Mouse (Mus musculus): Measurements from ENCODE around the gene Abhd14a. TPM values are rescaled to one million over a fixed set of nuclear protein-coding genes. Genes with fewer than 3 reads are reported as not detected.

Abhd14a gene
- polyA plus RNA-seq, 1 experiment from 2014 or later, result 43.2 TPM

DNA sequence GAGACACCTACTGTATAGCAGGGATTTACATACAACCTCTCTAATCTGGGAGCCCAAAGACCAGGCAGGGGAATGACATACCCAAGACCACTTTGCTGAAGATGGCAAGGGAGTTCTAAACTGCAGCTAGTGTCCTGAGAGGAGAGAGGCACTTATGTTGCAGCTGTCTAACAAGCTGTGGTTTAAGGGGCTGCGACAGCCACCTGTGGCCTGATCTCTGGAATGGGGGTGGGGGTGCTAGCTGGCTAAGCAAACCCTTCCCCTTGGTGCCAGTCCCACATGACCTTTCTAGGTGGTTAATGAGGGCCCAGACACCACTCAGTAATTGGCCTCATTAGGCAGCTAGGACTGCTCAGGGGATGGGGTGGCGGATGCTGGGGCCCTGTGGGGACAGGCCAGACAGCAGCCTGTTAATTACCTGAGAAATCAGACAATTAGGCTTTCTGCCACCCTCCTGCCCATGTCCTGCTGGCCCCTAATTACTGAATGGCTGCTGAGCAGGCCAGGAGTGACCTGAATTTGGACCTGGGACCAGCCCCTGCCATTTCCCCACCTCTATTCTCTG lies 37.3 kb downstream of the Abhd14a start:
- Histone ChIP-seq H3K4me2 (ENCODE audit: low read depth, severe bottlenecking) (no peak overlapping the region), H3K27ac (replicated peaks; ENCODE audit: low read depth, low read length) (no peak overlapping the region), H3K4me1 (ENCODE audit: control insufficient read depth, insufficient read depth, low read length) (peaks cover 16% of the 10 kb centered on the region)

DNA sequence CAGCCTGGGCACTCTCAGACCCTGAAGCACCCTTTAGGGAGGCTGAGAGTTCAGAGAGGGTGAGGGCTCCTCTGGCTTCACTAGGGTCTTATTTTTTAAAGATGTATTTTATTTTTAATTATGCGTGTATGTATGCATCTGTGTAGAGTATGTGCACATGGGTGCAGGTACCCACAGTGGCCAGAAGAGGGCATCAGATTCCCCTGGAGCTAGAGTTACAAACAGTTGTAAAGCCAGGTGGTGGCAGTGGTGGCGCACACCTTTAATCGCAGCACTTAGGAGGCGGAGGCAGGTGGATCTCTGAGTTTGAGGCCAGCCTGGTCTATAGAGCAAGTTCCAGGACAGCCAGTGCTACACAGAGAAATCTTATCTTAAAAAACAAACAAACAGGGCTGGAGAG lies 38.4 kb downstream of the Abhd14a start:
- no peak overlapping the region for H3K27ac ChIP-seq (replicated peaks; ENCODE audit: low read depth, low read length)
- H3K27me3 ChIP-seq (ENCODE audit: control insufficient read depth, insufficient read depth, low read length), result no peaks in the 10 kb centered on the region
- peaks cover 19% of the 10 kb centered on the region for H3K4me1 ChIP-seq (ENCODE audit: control insufficient read depth, insufficient read depth, low read length)
- no peak overlapping the region for H3K9ac ChIP-seq (ENCODE audit: low read length)
- 94% methylated on average over 4 of the region's 4 CpGs for WGBS
- H3K4me3 ChIP-seq (ENCODE audit: low read depth, low read length), result no peak overlapping the region
- no peak for ATAC-seq (ENCODE audit: insufficient number of reproducible peaks, low FRiP score, low TSS enrichment, low read depth)
- H3K4me2 ChIP-seq (ENCODE audit: low read depth, severe bottlenecking), result no peak overlapping the region
- H3K36me3 ChIP-seq (ENCODE audit: control insufficient read depth, insufficient read depth, low read length), result no peaks in the 10 kb centered on the region
- H3K9me3 ChIP-seq (ENCODE audit: control insufficient read depth, low read length), result no peaks in the 10 kb centered on the region
- DNase-seq (ENCODE audit: low spot score), result no peak

More for the DNA sequence above, 37.3 kb downstream of the Abhd14a start:
- 32% methylated on average over 2 of the region's 2 CpGs for WGBS
- Histone ChIP-seq H3K9me3 (ENCODE audit: control insufficient read depth, low read length) (no peaks in the 10 kb centered on the region), H3K4me3 (ENCODE audit: low read depth, low read length) (no peak overlapping the region), H3K36me3 (ENCODE audit: control insufficient read depth, insufficient read depth, low read length) (no peaks in the 10 kb centered on the region), H3K9ac (ENCODE audit: low read length) (peak overlapping the region; percentile 2; the same call in 1 of the 2 replicates), H3K27me3 (ENCODE audit: control insufficient read depth, insufficient read depth, low read length) (no peaks in the 10 kb centered on the region)
- peak; percentile 40 for DNase-seq (ENCODE audit: low spot score)
- ATAC-seq (ENCODE audit: insufficient number of reproducible peaks, low FRiP score, low TSS enrichment, low read depth), result no peak

DNA sequence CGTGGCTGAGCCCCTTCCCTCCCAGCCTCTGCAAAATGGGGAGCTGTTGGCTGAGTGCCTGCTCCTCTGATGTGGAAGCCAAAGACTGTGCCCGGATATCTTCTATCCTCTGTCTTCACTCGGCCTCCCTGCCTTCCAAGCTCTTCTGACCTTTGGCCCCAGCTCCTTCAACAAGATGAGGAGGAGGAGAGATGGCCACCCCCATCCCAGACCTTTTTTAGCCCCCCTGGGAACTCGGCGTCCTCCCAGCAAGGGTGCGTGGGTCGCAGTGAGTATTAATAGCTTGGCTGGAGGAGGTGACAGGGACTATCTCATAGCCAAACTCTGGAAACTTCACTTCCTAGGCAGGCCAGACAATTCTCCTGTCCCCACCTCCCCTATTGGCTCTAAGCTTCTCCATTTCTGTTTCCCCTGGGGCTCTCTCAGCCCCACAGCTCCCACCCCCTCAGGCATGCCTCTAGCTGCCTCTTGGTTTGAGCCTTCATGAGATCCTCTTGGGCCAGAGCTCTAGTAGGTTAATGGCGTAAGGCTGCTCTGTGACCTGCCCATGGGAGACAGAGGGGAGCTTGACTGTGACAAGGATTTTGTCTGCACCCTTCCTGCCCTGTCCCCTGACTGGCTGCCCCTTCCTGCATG lies 40.9 kb downstream of the Abhd14a start:
- H3K36me3 ChIP-seq (ENCODE audit: control insufficient read depth, insufficient read depth, low read length), result no peaks in the 10 kb centered on the region
- H3K27me3 ChIP-seq (ENCODE audit: control insufficient read depth, insufficient read depth, low read length), result no peaks in the 10 kb centered on the region
- ATAC-seq (ENCODE audit: insufficient number of reproducible peaks, low FRiP score, low TSS enrichment, low read depth) (no peak), DNase-seq (ENCODE audit: low spot score) (no peak)
- H3K4me3 ChIP-seq (ENCODE audit: low read depth, low read length), result no peak overlapping the region
- H3K27ac ChIP-seq (replicated peaks; ENCODE audit: low read depth, low read length), result no peak overlapping the region
- peaks cover 19% of the 10 kb centered on the region for H3K4me1 ChIP-seq (ENCODE audit: control insufficient read depth, insufficient read depth, low read length)
- H3K9me3 ChIP-seq (ENCODE audit: control insufficient read depth, low read length), result no peaks in the 10 kb centered on the region
- no peak overlapping the region for H3K9ac ChIP-seq (ENCODE audit: low read length)
- WGBS, result 55% methylated on average over 8 of the region's 8 CpGs
- H3K4me2 ChIP-seq (ENCODE audit: low read depth, severe bottlenecking), result no peak overlapping the region

DNA sequence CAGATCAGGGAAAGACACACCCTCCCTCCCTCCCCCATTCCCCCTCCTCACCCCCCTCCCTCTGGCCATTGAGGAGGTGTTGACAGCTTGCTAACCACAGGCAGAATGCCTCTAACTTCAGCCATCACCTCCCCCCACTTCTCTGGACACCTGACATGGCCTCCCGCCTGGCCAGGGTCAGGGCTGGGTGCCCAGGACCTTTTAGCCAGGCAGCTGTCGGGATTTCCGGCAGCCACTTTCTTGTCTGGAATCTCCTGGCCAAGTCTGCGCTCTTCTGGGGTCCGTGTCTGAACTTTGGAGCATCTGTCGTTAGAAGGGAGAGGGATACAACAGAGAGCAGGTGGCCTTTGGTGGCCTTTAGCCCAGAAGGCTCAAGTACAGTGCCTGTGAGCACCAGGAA lies 42.2 kb downstream of the Abhd14a start:
- WGBS, result 11% methylated on average over 6 of the region's 6 CpGs
- Histone ChIP-seq H3K4me2 (ENCODE audit: low read depth, severe bottlenecking) (no peak overlapping the region; the same call in 1 of the 2 replicates), H3K4me3 (ENCODE audit: low read depth, low read length) (no peak overlapping the region), H3K27me3 (ENCODE audit: control insufficient read depth, insufficient read depth, low read length) (no peaks in the 10 kb centered on the region), H3K4me1 (ENCODE audit: control insufficient read depth, insufficient read depth, low read length) (peaks cover 15% of the 10 kb centered on the region), H3K27ac (replicated peaks; ENCODE audit: low read depth, low read length) (no peak overlapping the region), H3K9ac (ENCODE audit: low read length) (no peak overlapping the region), H3K9me3 (ENCODE audit: control insufficient read depth, low read length) (no peaks in the 10 kb centered on the region), H3K36me3 (ENCODE audit: control insufficient read depth, insufficient read depth, low read length) (no peaks in the 10 kb centered on the region)
- DNase-seq (ENCODE audit: low spot score) (peak; percentile 44), ATAC-seq (ENCODE audit: insufficient number of reproducible peaks, low FRiP score, low TSS enrichment, low read depth) (no peak)

DNA sequence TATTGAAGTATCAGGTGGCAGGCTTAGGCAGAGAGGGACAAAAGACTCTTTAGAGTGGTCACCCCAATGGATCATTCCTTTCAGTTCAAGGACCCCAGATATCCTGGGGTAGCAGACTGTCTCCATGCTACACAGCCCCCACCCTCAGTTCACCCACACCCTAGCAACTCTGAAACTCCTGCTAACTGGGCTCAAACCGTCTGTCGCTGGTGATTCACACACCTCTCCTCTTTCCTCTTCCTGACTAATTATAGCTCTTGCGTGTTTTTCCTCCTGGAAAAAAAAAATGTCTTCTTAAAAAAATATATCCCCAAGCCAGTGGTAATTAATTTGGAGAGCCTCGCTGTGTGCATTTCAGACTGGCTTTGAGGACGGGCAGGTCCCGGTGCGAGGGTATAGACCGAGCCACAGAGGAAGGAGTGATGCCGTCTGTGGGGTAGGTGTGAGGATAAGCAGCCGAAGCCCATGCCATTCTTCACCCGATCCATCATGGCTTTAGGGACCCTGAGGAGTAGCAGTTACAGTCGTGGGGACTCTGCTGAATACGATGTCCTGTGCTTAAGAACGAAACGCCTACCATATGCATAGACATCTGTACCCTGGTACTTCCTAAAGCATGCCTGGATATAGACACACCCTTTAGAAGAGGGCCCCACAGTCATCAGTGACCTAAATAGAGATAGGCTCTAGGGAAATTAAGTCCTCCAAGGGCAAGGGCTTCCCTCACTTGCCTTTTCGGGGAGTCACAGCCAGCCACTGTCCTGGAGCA lies 44.7 kb downstream of the Abhd14a start:
- Histone ChIP-seq H3K9me3 (ENCODE audit: control insufficient read depth, low read length) (no peaks in the 10 kb centered on the region), H3K4me1 (ENCODE audit: control insufficient read depth, insufficient read depth, low read length) (peaks cover 12% of the 10 kb centered on the region; the same call in 1 of the 2 replicates), H3K4me2 (ENCODE audit: low read depth, severe bottlenecking) (no peak overlapping the region), H3K9ac (ENCODE audit: low read length) (no peak overlapping the region), H3K4me3 (ENCODE audit: low read depth, low read length) (no peak overlapping the region), H3K36me3 (ENCODE audit: control insufficient read depth, insufficient read depth, low read length) (no peaks in the 10 kb centered on the region), H3K27me3 (ENCODE audit: control insufficient read depth, insufficient read depth, low read length) (no peaks in the 10 kb centered on the region), H3K27ac (replicated peaks; ENCODE audit: low read depth, low read length) (no peak overlapping the region)
- DNase-seq (ENCODE audit: low spot score) (no peak), ATAC-seq (ENCODE audit: insufficient number of reproducible peaks, low FRiP score, low TSS enrichment, low read depth) (no peak)
- WGBS, result 80% methylated on average over 16 of the region's 16 CpGs

DNA sequence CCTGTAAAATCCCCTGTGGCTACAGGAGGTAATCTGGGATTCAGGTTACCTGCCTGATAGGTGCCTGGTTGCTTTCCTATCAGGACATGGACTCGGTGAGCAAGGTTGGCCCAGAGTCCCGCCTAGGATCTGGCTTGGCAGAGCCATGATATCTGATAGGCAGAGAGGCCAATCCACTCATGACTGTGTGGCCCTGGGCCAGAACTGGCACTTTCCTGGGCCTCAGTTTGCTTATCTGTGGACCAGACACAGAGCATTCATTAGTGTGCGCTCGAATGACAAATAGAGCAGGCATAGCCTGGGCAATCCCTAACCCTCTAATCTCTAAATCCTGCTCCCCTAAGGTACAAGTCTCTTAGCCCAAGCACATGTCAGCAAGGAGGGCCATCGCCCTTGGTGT lies 45.3 kb downstream of the Abhd14a start:
- WGBS, result 86% methylated on average over 5 of the region's 5 CpGs

DNA sequence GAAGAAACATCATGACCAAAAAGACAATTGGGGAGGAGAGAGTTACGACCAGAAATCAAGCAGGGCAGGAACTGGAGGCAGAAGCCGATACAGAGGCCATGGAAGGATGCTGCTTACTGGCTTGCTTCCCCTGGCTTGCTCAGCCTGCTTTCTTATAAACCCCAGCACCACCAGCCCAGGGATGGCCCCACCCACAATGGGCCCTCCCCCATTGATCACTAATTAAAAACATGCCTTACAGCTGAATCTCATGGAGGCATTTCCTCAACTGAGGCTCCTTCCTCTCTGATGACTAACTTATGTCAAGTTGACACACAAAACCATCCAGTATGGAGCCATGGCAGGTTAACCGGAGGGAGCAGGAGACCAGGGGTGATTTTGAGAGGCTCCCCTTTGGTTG lies 47.7 kb downstream of the Abhd14a start:
- DNase-seq (ENCODE audit: low spot score) (no peak), ATAC-seq (ENCODE audit: insufficient number of reproducible peaks, low FRiP score, low TSS enrichment, low read depth) (no peak)
- Histone ChIP-seq H3K9ac (ENCODE audit: low read length) (no peak overlapping the region), H3K27ac (replicated peaks; ENCODE audit: low read depth, low read length) (no peak overlapping the region), H3K4me3 (ENCODE audit: low read depth, low read length) (no peak overlapping the region), H3K9me3 (ENCODE audit: control insufficient read depth, low read length) (no peaks in the 10 kb centered on the region), H3K4me1 (ENCODE audit: control insufficient read depth, insufficient read depth, low read length) (0 out of 2 replicates have a peak, but pooled peaks cover 3% of the 10 kb centered on the region), H3K4me2 (ENCODE audit: low read depth, severe bottlenecking) (no peak overlapping the region), H3K36me3 (ENCODE audit: control insufficient read depth, insufficient read depth, low read length) (no peaks in the 10 kb centered on the region), H3K27me3 (ENCODE audit: control insufficient read depth, insufficient read depth, low read length) (no peaks in the 10 kb centered on the region)
- 61% methylated on average over 3 of the region's 3 CpGs for WGBS

More for the DNA sequence above, 45.3 kb downstream of the Abhd14a start:
- H3K36me3 ChIP-seq (ENCODE audit: control insufficient read depth, insufficient read depth, low read length), result no peaks in the 10 kb centered on the region
- DNase-seq (ENCODE audit: low spot score), result no peak
- H3K27ac ChIP-seq (replicated peaks; ENCODE audit: low read depth, low read length), result no peak overlapping the region
- no peak overlapping the region for H3K4me2 ChIP-seq (ENCODE audit: low read depth, severe bottlenecking)
- ATAC-seq (ENCODE audit: insufficient number of reproducible peaks, low FRiP score, low TSS enrichment, low read depth), result no peak
- H3K4me1 ChIP-seq (ENCODE audit: control insufficient read depth, insufficient read depth, low read length), result peaks cover 12% of the 10 kb centered on the region; the same call in 1 of the 2 replicates
- H3K9me3 ChIP-seq (ENCODE audit: control insufficient read depth, low read length), result no peaks in the 10 kb centered on the region
- H3K4me3 ChIP-seq (ENCODE audit: low read depth, low read length), result no peak overlapping the region
- no peaks in the 10 kb centered on the region for H3K27me3 ChIP-seq (ENCODE audit: control insufficient read depth, insufficient read depth, low read length)
- H3K9ac ChIP-seq (ENCODE audit: low read length), result no peak overlapping the region

DNA sequence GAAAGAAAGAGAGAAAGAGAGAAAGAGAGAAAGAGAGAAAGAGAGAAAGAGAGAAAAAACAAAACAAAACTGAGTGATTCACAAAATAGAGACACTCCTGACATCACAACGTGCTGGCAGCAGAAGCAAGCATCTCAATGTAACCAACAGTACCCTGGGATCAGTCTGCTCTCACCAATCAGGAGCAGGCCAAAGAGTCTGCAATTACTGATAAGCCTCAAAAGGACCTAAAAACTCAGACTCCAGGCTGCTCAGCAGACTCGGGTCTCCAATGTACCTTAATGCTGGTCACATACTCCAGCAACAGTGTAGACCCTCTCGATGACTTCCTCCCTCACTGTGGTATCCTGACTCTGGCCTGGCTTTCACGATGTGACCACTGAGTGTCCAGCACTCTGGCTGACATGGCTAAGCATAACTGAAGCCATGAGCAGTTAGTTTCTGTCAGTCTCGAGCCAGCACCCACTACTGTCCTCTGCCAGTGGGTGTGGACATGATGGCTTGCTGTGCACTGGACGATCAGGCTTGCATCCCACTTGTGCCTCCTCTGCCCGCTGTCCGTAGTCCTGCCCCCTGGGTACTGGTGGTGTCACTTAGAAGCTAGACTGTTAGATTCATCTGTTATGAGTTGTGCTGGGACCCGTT lies 48.7 kb downstream of the Abhd14a start:
- Histone ChIP-seq H3K36me3 (ENCODE audit: control insufficient read depth, insufficient read depth, low read length) (no peaks in the 10 kb centered on the region), H3K9me3 (ENCODE audit: control insufficient read depth, low read length) (no peaks in the 10 kb centered on the region), H3K27me3 (ENCODE audit: control insufficient read depth, insufficient read depth, low read length) (no peaks in the 10 kb centered on the region), H3K9ac (ENCODE audit: low read length) (no peak overlapping the region), H3K4me1 (ENCODE audit: control insufficient read depth, insufficient read depth, low read length) (peaks cover 7% of the 10 kb centered on the region; the same call in 1 of the 2 replicates), H3K4me3 (ENCODE audit: low read depth, low read length) (no peak overlapping the region), H3K27ac (replicated peaks; ENCODE audit: low read depth, low read length) (no peak overlapping the region), H3K4me2 (ENCODE audit: low read depth, severe bottlenecking) (no peak overlapping the region)
- ATAC-seq (ENCODE audit: insufficient number of reproducible peaks, low FRiP score, low TSS enrichment, low read depth) (no peak), DNase-seq (ENCODE audit: low spot score) (no peak)
- 74% methylated on average over 9 of the region's 9 CpGs for WGBS

Data from limb, embryonic 11.5 days (tissue).